Mouse (Mus musculus): ENCODE results near the gene Ifna12. TPM values are rescaled to one million over a fixed set of nuclear protein-coding genes. Genes with fewer than 3 reads are reported as not detected.

Ifna12 gene
- polyA plus RNA-seq (2014; fragmentation: Nextera tagmentation; extraction: Ambion mirVana): not detected in 2 replicates

DNA sequence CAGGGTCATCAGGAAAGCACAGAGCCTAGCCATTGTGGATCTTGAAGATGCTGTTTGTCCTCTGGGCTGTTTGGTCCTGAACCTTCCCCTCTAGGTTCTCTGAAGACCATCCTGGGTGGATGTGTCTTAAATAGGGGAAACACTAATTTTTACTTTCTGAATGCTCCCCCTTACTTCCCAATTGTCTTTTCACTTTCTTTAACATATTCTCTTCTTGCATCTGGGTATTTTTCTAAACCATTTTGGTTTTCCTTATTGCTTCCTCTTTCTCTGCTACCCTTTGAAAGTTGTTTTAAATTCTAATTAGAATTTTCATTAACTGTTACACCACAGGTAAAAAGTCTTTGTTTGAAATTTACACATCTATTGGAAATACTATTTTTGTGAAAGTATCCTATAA is at the start of gene Ifna12:
Gene Ifna12 (minus strand): TSS at position 101 of the 400 bp plus-strand sequence.
- DNase-seq (ENCODE audit: low spot score) (no peak), ATAC-seq (no peak)
- Histone ChIP-seq H3K27me3 (replicated peaks; ENCODE audit: control insufficient read depth, insufficient read depth, low read length) (no peaks in the 10 kb centered on the region), H3K9ac (ENCODE audit: low read length) (no peak within 1 kb of the TSS), H3K4me1 (ENCODE audit: control insufficient read depth, insufficient read depth, low read length) (no peaks in the 10 kb centered on the region), H3K36me3 (ENCODE audit: control insufficient read depth, insufficient read depth, low read length) (no peaks in the 10 kb centered on the region), H3K27ac (ENCODE audit: low read depth, low read length) (no peak within 1 kb of the TSS), H3K9me3 (replicated peaks; ENCODE audit: control insufficient read depth, low read length) (no peaks in the 10 kb centered on the region), H3K4me2 (ENCODE audit: low read length) (no peak within 1 kb of the TSS), H3K4me3 (ENCODE audit: low read depth, low read length) (no peak within 1 kb of the TSS)

DNA sequence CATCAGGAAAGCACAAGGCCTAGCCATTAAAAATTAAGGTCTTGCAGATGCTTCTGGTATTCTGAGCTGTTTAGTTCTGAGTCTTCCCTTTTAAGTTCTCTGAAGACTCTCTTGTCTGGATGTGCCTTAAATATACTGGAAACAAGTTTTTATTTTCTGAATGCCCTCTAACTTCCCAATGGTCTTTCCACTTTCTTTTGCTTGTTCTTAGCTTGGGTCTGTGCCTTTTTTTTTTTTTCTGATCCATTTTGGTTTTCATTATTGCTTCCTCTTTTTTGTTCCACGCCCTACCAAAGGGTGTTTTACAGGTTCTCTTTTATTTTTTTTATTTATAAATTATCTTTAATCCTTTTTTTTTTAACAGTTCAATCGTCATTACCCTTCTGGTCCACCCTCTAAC is 41.2 kb upstream of the Ifna12 start, which contains the start of gene Ifna13:
Gene Ifna13 (minus strand): TSS at position 101 of the 400 bp plus-strand sequence.
- H3K4me2 ChIP-seq (ENCODE audit: low read length): no peak within 1 kb of the TSS
- H3K4me1 ChIP-seq (ENCODE audit: control insufficient read depth, insufficient read depth, low read length): no peaks in the 10 kb centered on the region
- ATAC-seq: no peak
- no peak within 1 kb of the TSS for H3K4me3 ChIP-seq (ENCODE audit: low read depth, low read length)
- no peak for DNase-seq (ENCODE audit: low spot score)
- 49% methylated on average over 2 of the region's 2 CpGs for WGBS
- no peaks in the 10 kb centered on the region for H3K27me3 ChIP-seq (replicated peaks; ENCODE audit: control insufficient read depth, insufficient read depth, low read length)
- H3K36me3 ChIP-seq (ENCODE audit: control insufficient read depth, insufficient read depth, low read length): no peaks in the 10 kb centered on the region
- H3K27ac ChIP-seq (ENCODE audit: low read depth, low read length): no peak within 1 kb of the TSS
- H3K9me3 ChIP-seq (replicated peaks; ENCODE audit: control insufficient read depth, low read length): no peaks in the 10 kb centered on the region
- H3K9ac ChIP-seq (ENCODE audit: low read length): no peak within 1 kb of the TSS

DNA sequence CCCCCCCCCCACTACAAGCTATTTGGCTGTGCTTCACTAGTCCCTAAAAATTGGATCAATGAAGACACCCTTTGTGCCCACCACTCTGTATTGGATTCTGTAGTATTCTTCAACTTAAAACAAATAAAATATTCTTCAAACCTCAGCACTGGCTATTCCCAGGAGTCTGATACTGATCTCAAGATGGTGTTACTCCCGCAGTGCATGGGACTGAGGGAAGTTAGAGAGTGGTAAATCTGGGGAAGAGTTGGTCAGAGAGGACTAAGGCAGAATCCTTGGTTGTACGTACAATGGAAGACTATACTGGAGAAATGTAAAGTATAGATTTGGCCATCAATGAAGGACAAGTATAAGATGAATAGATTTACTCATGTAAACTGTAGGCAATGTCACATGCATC is 39.4 kb upstream of the Ifna12 start:
- Histone ChIP-seq H3K4me1 (ENCODE audit: control insufficient read depth, insufficient read depth, low read length) (no peaks in the 10 kb centered on the region), H3K4me2 (ENCODE audit: low read length) (no peak overlapping the region), H3K27me3 (replicated peaks; ENCODE audit: control insufficient read depth, insufficient read depth, low read length) (no peaks in the 10 kb centered on the region), H3K27ac (ENCODE audit: low read depth, low read length) (no peak overlapping the region), H3K9me3 (replicated peaks; ENCODE audit: control insufficient read depth, low read length) (no peaks in the 10 kb centered on the region), H3K36me3 (ENCODE audit: control insufficient read depth, insufficient read depth, low read length) (no peaks in the 10 kb centered on the region), H3K4me3 (ENCODE audit: low read depth, low read length) (no peak overlapping the region), H3K9ac (ENCODE audit: low read length) (no peak overlapping the region)
- 35% methylated on average over 2 of the region's 2 CpGs for WGBS
- no peak for ATAC-seq
- peak; percentile 11 for DNase-seq (ENCODE audit: low spot score)

- H3K27ac ChIP-seq (ENCODE audit: low read depth, low read length): no peak overlapping the region
- peak overlapping the region; percentile 15; the same call in 1 of the 2 replicates for H3K4me3 ChIP-seq (ENCODE audit: low read depth, low read length)
- no peaks in the 10 kb centered on the region for H3K27me3 ChIP-seq (replicated peaks; ENCODE audit: control insufficient read depth, insufficient read depth, low read length)
- 13% methylated on average over 11 of the region's 11 CpGs for WGBS
- ATAC-seq: peak; percentile 93
- H3K4me2 ChIP-seq (ENCODE audit: low read length): peak overlapping the region; percentile 39; the same call in 1 of the 2 replicates
- peak; percentile 94 for DNase-seq (ENCODE audit: low spot score)
- H3K4me1 ChIP-seq (ENCODE audit: control insufficient read depth, insufficient read depth, low read length): no peaks in the 10 kb centered on the region
- no peak overlapping the region for H3K9ac ChIP-seq (ENCODE audit: low read length)
- H3K36me3 ChIP-seq (ENCODE audit: control insufficient read depth, insufficient read depth, low read length): no peaks in the 10 kb centered on the region
- no peaks in the 10 kb centered on the region for H3K9me3 ChIP-seq (replicated peaks; ENCODE audit: control insufficient read depth, low read length)
Measured at GRCm38 (mm10) chr4:88641077-88641831, 38.1 kb upstream of the Ifna12 start.

DNA sequence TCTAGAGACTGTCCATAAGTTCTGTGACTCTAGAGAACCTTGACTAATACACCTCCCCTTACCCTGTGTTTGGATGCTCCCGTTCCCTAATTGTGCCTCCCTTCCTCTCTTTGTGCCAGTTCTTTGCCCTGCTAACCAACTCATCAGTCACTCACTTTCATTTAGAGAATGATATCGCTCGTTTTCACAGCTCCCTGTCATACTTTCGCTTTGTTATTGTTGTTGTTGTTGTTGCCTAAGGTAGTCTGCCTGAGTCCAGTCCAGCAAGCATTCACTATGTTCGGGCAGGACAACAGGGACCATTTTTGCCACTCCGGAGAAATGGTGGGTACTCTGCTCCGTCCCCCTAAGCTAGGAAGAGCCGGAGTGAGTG is 37.5 kb upstream of the Ifna12 start:
- Histone ChIP-seq H3K4me2 (ENCODE audit: low read length) (peak overlapping the region; percentile 39; the same call in 1 of the 2 replicates), H3K4me1 (ENCODE audit: control insufficient read depth, insufficient read depth, low read length) (no peaks in the 10 kb centered on the region), H3K27ac (ENCODE audit: low read depth, low read length) (no peak overlapping the region), H3K36me3 (ENCODE audit: control insufficient read depth, insufficient read depth, low read length) (no peaks in the 10 kb centered on the region), H3K27me3 (replicated peaks; ENCODE audit: control insufficient read depth, insufficient read depth, low read length) (no peaks in the 10 kb centered on the region), H3K4me3 (ENCODE audit: low read depth, low read length) (peak overlapping the region; percentile 15; the same call in 1 of the 2 replicates), H3K9me3 (replicated peaks; ENCODE audit: control insufficient read depth, low read length) (no peaks in the 10 kb centered on the region), H3K9ac (ENCODE audit: low read length) (no peak overlapping the region)
- DNase-seq (ENCODE audit: low spot score): no peak
- peak; percentile 4; the same call in 1 of the 2 replicates for ATAC-seq
- 63% methylated on average over 8 of the region's 8 CpGs for WGBS

DNA sequence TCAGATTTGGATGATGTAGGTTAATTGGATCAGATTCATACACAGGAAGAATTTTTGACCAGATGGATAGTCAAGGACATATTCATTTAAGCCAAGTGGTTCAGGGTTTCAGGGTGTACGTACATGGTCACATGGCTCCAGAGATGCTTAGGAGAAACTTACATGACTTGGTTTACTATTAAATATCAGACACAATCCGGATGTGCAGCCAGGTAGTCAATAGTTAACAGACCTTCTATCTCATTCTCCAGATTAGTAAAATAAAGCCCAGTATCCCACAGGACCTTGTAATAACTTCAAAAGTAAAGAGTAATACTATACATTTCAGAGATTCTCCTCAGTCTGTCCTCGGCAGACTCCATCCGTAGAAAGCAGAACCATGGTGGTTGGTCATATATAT is 31.1 kb upstream of the Ifna12 start, which contains the start of gene C87499:
Gene C87499 (minus strand): TSS at position 101 of the 400 bp plus-strand sequence.
- 87% methylated on average over 4 of the region's 4 CpGs for WGBS
- Histone ChIP-seq H3K4me1 (ENCODE audit: control insufficient read depth, insufficient read depth, low read length) (no peaks in the 10 kb centered on the region), H3K36me3 (ENCODE audit: control insufficient read depth, insufficient read depth, low read length) (no peaks in the 10 kb centered on the region), H3K4me3 (ENCODE audit: low read depth, low read length) (no peak within 1 kb of the TSS), H3K4me2 (ENCODE audit: low read length) (no peak within 1 kb of the TSS), H3K27me3 (replicated peaks; ENCODE audit: control insufficient read depth, insufficient read depth, low read length) (no peaks in the 10 kb centered on the region), H3K9ac (ENCODE audit: low read length) (no peak within 1 kb of the TSS), H3K9me3 (replicated peaks; ENCODE audit: control insufficient read depth, low read length) (no peaks in the 10 kb centered on the region), H3K27ac (ENCODE audit: low read depth, low read length) (no peak within 1 kb of the TSS)
- DNase-seq (ENCODE audit: low spot score) (no peak), ATAC-seq (no peak)

DNA sequence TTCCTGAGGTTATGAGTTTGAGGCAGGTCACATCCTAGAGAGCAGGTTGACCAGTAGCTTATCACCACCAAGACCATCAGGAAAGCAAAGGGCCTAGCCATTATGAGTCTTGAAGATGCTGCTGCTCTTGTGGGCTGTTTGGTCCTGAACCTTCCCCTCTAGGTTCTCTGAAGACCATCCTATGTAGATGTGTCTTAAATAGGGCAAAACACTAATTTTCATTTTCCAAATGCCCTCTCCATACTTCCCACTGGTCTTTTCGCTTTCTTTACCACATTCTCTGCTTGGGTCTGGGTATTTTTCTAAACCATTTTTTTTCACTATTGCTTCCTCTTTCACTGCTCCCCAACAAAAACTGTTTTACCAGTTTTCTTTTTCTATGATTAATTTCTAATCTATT is 10.9 kb downstream of the Ifna12 start, which contains the start of gene Ifna9:
Gene Ifna9 (minus strand): TSS at position 101 of the 400 bp plus-strand sequence.
- Histone ChIP-seq H3K36me3 (ENCODE audit: control insufficient read depth, insufficient read depth, low read length) (no peaks in the 10 kb centered on the region), H3K4me2 (ENCODE audit: low read length) (no peak within 1 kb of the TSS), H3K9ac (ENCODE audit: low read length) (no peak within 1 kb of the TSS), H3K27ac (ENCODE audit: low read depth, low read length) (no peak within 1 kb of the TSS), H3K4me1 (ENCODE audit: control insufficient read depth, insufficient read depth, low read length) (no peaks in the 10 kb centered on the region), H3K4me3 (ENCODE audit: low read depth, low read length) (no peak within 1 kb of the TSS), H3K9me3 (replicated peaks; ENCODE audit: control insufficient read depth, low read length) (no peaks in the 10 kb centered on the region), H3K27me3 (replicated peaks; ENCODE audit: control insufficient read depth, insufficient read depth, low read length) (no peaks in the 10 kb centered on the region)
- DNase-seq (ENCODE audit: low spot score): no peak
- WGBS: 95% methylated on average over 1 of the region's 1 CpGs
- no peak for ATAC-seq

- H3K36me3 ChIP-seq (ENCODE audit: control insufficient read depth, insufficient read depth, low read length): no peaks in the 10 kb centered on the region
- H3K27ac ChIP-seq (ENCODE audit: low read depth, low read length): no peak within 1 kb of the TSS
- H3K9ac ChIP-seq (ENCODE audit: low read length): no peak within 1 kb of the TSS
- WGBS: 71% methylated on average over 1 of the region's 1 CpGs
- H3K27me3 ChIP-seq (replicated peaks; ENCODE audit: control insufficient read depth, insufficient read depth, low read length): no peaks in the 10 kb centered on the region
- DNase-seq (ENCODE audit: low spot score): no peak
- ATAC-seq: no peak
- H3K4me2 ChIP-seq (ENCODE audit: low read length): no peak within 1 kb of the TSS
- H3K4me1 ChIP-seq (ENCODE audit: control insufficient read depth, insufficient read depth, low read length): no peaks in the 10 kb centered on the region
- no peaks in the 10 kb centered on the region for H3K9me3 ChIP-seq (replicated peaks; ENCODE audit: control insufficient read depth, low read length)
- H3K4me3 ChIP-seq (ENCODE audit: low read depth, low read length): no peak within 1 kb of the TSS
Measured at GRCm38 (mm10) chr4:88571698-88572097, 31.5 kb downstream of the Ifna12 start, which contains the start of gene Ifna14. Gene Ifna14, minus strand, starts transcription at chr4:88571798.

- H3K27ac ChIP-seq (ENCODE audit: low read depth, low read length): no peak overlapping the region
- ATAC-seq: no peak
- H3K27me3 ChIP-seq (replicated peaks; ENCODE audit: control insufficient read depth, insufficient read depth, low read length): no peaks in the 10 kb centered on the region
- no peaks in the 10 kb centered on the region for H3K4me1 ChIP-seq (ENCODE audit: control insufficient read depth, insufficient read depth, low read length)
- WGBS: 96% methylated on average over 1 of the region's 1 CpGs
- no peak overlapping the region for H3K9ac ChIP-seq (ENCODE audit: low read length)
- no peaks in the 10 kb centered on the region for H3K9me3 ChIP-seq (replicated peaks; ENCODE audit: control insufficient read depth, low read length)
- H3K4me3 ChIP-seq (ENCODE audit: low read depth, low read length): no peak overlapping the region
- no peak overlapping the region for H3K4me2 ChIP-seq (ENCODE audit: low read length)
- no peaks in the 10 kb centered on the region for H3K36me3 ChIP-seq (ENCODE audit: control insufficient read depth, insufficient read depth, low read length)
- DNase-seq (ENCODE audit: low spot score): no peak
Measured at GRCm38 (mm10) chr4:88561791-88562190, 41.4 kb downstream of the Ifna12 start.
